9 mouse cellular contexts compared by ENCODE assay signal in genomic region chr16:21192509-21193354, GRCm38 (mm10). TPM values are rescaled to one million over a fixed set of nuclear protein-coding genes. Genes with fewer than 3 reads are reported as not detected.
DNase-seq lines count a peak whose midpoint lies in the region; ATAC-seq lines count a peak whose summit lies in the region.
"Had no signal": no experiment of that assay in that cellular context is flagged by ENCODE, and none has a peak within 500 bp of the region (broad histone marks: within the 10 kb centered on the region; RNA-seq: fewer than 3 reads in every experiment).

No protein-coding gene starts in this region.

- WGBS in hindbrain, embryonic 16.5 days: 39% methylated on average over 7 of the region's 7 CpGs
- WGBS in lung, embryonic 15.5 days: 24% methylated on average over 7 of the region's 7 CpGs

- no peak overlapping the region for H3K9ac ChIP-seq in hindbrain, embryonic 16.5 days (ENCODE audit: low read depth, low read length)
- no peak overlapping the region for H3K9ac ChIP-seq in lung, embryonic 15.5 days

- DNase-seq in kidney, adult 18-20 months: peak; percentile 28
- DNase-seq in kidney, adult 11 months: no peak
- DNase-seq in ES-CJ7 (ENCODE audit: low read depth, low spot score): peak; percentile 84
- DNase-seq in embryo, embryonic 10.5 days (ENCODE audit: low spot score): peak; percentile 92
- peak; percentile 66 for DNase-seq in retina, postnatal 7 days (ENCODE audit: low read depth, low spot score)

- no peaks in the 10 kb centered on the region for H3K4me1 ChIP-seq in hindbrain, embryonic 16.5 days (ENCODE audit: control insufficient read depth, insufficient read depth, low read depth, low read length)
- peaks cover 20% of the 10 kb centered on the region for H3K4me1 ChIP-seq in lung, embryonic 15.5 days

- H3K4me3 ChIP-seq in hindbrain, embryonic 16.5 days (ENCODE audit: low read length): no peak overlapping the region
- no peak overlapping the region for H3K4me3 ChIP-seq in lung, embryonic 15.5 days
- H3K4me3 ChIP-seq: megakaryocyte, embryonic 14.5 days had no signal

- peak; percentile 83 for ATAC-seq in hindbrain, embryonic 16.5 days
- ATAC-seq in lung, embryonic 15.5 days (ENCODE audit: borderline replicate concordance, extremely low read depth, low FRiP score, low TSS enrichment): peak; percentile 89
- ATAC-seq in erythroblast, adult 5-6 weeks (replicated peaks; ENCODE audit: low FRiP score, poor library complexity, severe bottlenecking): no peak

- H3K4me2 ChIP-seq in hindbrain, embryonic 16.5 days (ENCODE audit: low read length): no peak overlapping the region
- H3K4me2 ChIP-seq in lung, embryonic 15.5 days: no peak overlapping the region

- H3K27ac ChIP-seq in hindbrain, embryonic 16.5 days (ENCODE audit: low read depth, low read length): no peak overlapping the region
- H3K27ac ChIP-seq in lung, embryonic 15.5 days: 0 out of 2 replicates have a peak overlapping the region, but pooled peaks have one; percentile 39

- H3K27me3 ChIP-seq in hindbrain, embryonic 16.5 days (replicated peaks; ENCODE audit: control insufficient read depth, insufficient read depth, low read length): no peaks in the 10 kb centered on the region
- H3K27me3 ChIP-seq in lung, embryonic 15.5 days: no peaks in the 10 kb centered on the region

- no peaks in the 10 kb centered on the region for H3K36me3 ChIP-seq in hindbrain, embryonic 16.5 days (ENCODE audit: control insufficient read depth, insufficient read depth, low read length)
- H3K36me3 ChIP-seq in lung, embryonic 15.5 days: no peaks in the 10 kb centered on the region

- H3K9me3 ChIP-seq in hindbrain, embryonic 16.5 days (ENCODE audit: control insufficient read depth, low read length): no peaks in the 10 kb centered on the region
- H3K9me3 ChIP-seq in lung, embryonic 15.5 days: no peaks in the 10 kb centered on the region
- H3K9me3 ChIP-seq: megakaryocyte, embryonic 14.5 days had no signal

RNA-seq across cellular contexts. Expression of gene Ephb3, which starts 11.8 kb away (rescaled TPM):
- 10.6 and 12.1 TPM in 2 replicates for polyA plus RNA-seq in hindbrain, embryonic 16.5 days (2015; fragmentation: Nextera tagmentation; extraction: Ambion mirVana)
- 28.4 and 29.8 TPM in 2 replicates for polyA plus RNA-seq in lung, embryonic 15.5 days (2015; fragmentation: Nextera tagmentation; extraction: Ambion mirVana)
- not detected in 2 replicates for total RNA-seq in erythroblast, adult 5-6 weeks (2015; ENCODE audit: low replicate concordance)
- not detected in 2 replicates for total RNA-seq in erythroblast, adult 5-6 weeks (2017; ENCODE audit: low replicate concordance)

RNA-seq across cellular contexts. Expression of gene Teddm3, which starts 38.9 kb away (rescaled TPM):
- 0.21 and 0.50 TPM in 2 replicates for polyA plus RNA-seq in hindbrain, embryonic 16.5 days (2015; fragmentation: Nextera tagmentation; extraction: Ambion mirVana)
- not detected in 2 replicates for polyA plus RNA-seq in lung, embryonic 15.5 days (2015; fragmentation: Nextera tagmentation; extraction: Ambion mirVana)
- not detected in 2 replicates for total RNA-seq in erythroblast, adult 5-6 weeks (2015; ENCODE audit: low replicate concordance)
- total RNA-seq in erythroblast, adult 5-6 weeks (2017; ENCODE audit: low replicate concordance): not detected in 2 replicates
